Mouse (Mus musculus): ENCODE results near the gene 6430550D23Rik. TPM values are rescaled to one million over a fixed set of nuclear protein-coding genes. Genes with fewer than 3 reads are reported as not detected.

The 6430550D23Rik gene
- polyA plus RNA-seq, 1 experiment: 0.84 TPM

DNA sequence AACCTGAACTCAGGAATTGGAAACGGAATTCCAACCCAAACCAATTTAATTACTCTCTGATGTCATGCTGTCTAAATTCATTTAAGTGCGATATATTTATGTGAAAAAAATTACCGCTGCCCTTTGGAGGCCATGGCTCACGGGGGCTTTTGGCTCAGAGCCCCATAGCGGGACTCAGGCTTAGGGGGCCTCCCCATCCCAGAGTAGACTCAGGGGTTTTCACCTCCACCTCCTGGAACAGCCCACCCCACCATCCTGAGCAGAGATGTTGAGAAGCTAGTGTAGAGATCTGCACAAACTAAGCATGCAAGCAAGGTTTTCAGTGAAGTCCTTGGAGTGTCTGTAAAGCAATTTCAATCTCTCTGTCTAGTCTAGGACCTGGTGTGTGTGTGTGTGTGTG is 62.2 kb downstream of the 6430550D23Rik start:
- no peak for DNase-seq (ENCODE audit: low read depth in 1 of 2, low spot score in 2 of 2)
- H3K36me3 ChIP-seq (ENCODE audit: control insufficient read depth, insufficient read depth, low read length): no peaks in the 10 kb centered on the region
- H3K27me3 ChIP-seq (ENCODE audit: control insufficient read depth, insufficient read depth, low read length): no peaks in the 10 kb centered on the region
- 90% methylated on average over 5 of the region's 5 CpGs for WGBS
- H3K27ac ChIP-seq (ENCODE audit: insufficient read depth, low read length): no peak overlapping the region
- no peaks in the 10 kb centered on the region for H3K4me1 ChIP-seq (ENCODE audit: control insufficient read depth, insufficient read depth, insufficient read length)
- no peak for TF ChIP-seq POLR2A (IDR thresholded peaks at IDR 0.05; ENCODE audit: low read depth, low read length)
- TF ChIP-seq CTCF (IDR thresholded peaks at IDR 0.05; ENCODE audit: extremely low read depth, insufficient read depth, insufficient read length, insufficient replicate concordance): no peak
- no peak overlapping the region for H3K4me3 ChIP-seq (ENCODE audit: extremely low read depth, insufficient read depth, insufficient read length)

GRCm38 (mm10) chr2:155945124-155945523 is 62.7 kb downstream of the 6430550D23Rik start, which contains the start of gene Gdf5:
TSS of gene Gdf5 (minus strand) at chr2:155945367.
- no peaks in the 10 kb centered on the region for H3K27me3 ChIP-seq (ENCODE audit: control insufficient read depth, insufficient read depth, low read length)

DNA sequence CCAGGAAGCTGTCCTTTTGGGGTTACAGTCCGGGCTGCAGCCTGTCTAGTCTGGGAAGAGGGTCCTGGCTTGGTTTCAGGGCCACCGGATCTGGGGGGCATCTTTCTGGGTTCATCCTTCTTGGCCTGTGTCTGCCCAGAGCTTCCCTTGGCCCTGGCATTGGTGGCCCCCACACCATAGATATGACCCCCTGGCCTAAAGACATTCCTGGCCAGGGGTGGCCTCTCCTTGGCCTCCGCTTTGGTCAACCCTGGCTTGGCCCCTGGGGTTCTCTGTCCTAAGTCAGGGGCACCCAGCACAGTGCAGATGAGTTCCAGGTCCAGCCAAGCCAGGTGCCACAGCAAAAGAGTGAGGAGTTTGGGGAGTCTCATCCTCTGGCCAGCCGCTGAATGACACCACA is 63.1 kb downstream of the 6430550D23Rik start:
- no peak overlapping the region for H3K4me3 ChIP-seq (ENCODE audit: extremely low read depth, insufficient read depth, insufficient read length)
- H3K36me3 ChIP-seq (ENCODE audit: control insufficient read depth, insufficient read depth, low read length): no peaks in the 10 kb centered on the region
- no peaks in the 10 kb centered on the region for H3K27me3 ChIP-seq (ENCODE audit: control insufficient read depth, insufficient read depth, low read length)
- 87% methylated on average over 4 of the region's 4 CpGs for WGBS
- H3K4me1 ChIP-seq (ENCODE audit: control insufficient read depth, insufficient read depth, insufficient read length): no peaks in the 10 kb centered on the region
- H3K27ac ChIP-seq (ENCODE audit: insufficient read depth, low read length): no peak overlapping the region
- TF ChIP-seq POLR2A (IDR thresholded peaks at IDR 0.05; ENCODE audit: low read depth, low read length) (no peak), CTCF (IDR thresholded peaks at IDR 0.05; ENCODE audit: extremely low read depth, insufficient read depth, insufficient read length, insufficient replicate concordance) (no peak)
- DNase-seq (ENCODE audit: low read depth in 1 of 2, low spot score in 2 of 2): no peak

More at GRCm38 (mm10) chr2:155945124-155945523, 62.7 kb downstream of the 6430550D23Rik start, which contains the start of gene Gdf5:
- Histone ChIP-seq H3K27ac (ENCODE audit: insufficient read depth, low read length) (no peak within 1 kb of the TSS), H3K36me3 (ENCODE audit: control insufficient read depth, insufficient read depth, low read length) (no peaks in the 10 kb centered on the region), H3K4me1 (ENCODE audit: control insufficient read depth, insufficient read depth, insufficient read length) (no peaks in the 10 kb centered on the region), H3K4me3 (ENCODE audit: extremely low read depth, insufficient read depth, insufficient read length) (no peak within 1 kb of the TSS)
- DNase-seq (ENCODE audit: low read depth in 1 of 2, low spot score in 2 of 2): no peak
- TF ChIP-seq POLR2A (IDR thresholded peaks at IDR 0.05; ENCODE audit: low read depth, low read length): no peak
- TF ChIP-seq CTCF (IDR thresholded peaks at IDR 0.05; ENCODE audit: extremely low read depth, insufficient read depth, insufficient read length, insufficient replicate concordance): no peak
- WGBS: 86% methylated on average over 13 of the region's 13 CpGs

DNA sequence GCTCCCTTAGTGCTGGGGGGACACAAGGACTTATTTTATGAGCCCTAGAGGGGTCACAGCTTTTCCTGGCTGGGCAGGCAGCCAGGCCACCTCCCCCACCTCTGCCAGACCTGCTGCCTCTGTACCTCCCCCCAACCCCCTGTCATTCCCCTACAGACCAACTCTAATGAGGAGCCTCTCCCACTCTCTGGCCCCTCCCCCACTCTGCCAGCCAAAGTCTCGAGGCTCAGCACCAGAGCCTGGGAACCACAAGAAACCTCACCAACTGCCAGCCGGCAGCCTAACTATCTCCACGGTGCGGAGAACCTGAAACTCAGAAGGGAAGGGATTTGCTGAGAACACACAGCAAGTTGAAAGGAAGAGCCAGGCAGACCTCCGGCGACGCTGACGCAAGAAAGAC is 64.3 kb downstream of the 6430550D23Rik start:
- 40% methylated on average over 8 of the region's 8 CpGs for WGBS
- H3K27me3 ChIP-seq (ENCODE audit: control insufficient read depth, insufficient read depth, low read length): no peaks in the 10 kb centered on the region
- no peak overlapping the region for H3K27ac ChIP-seq (ENCODE audit: insufficient read depth, low read length)
- no peak for DNase-seq (ENCODE audit: low read depth in 1 of 2, low spot score in 2 of 2)
- H3K4me3 ChIP-seq (ENCODE audit: extremely low read depth, insufficient read depth, insufficient read length): no peak overlapping the region
- no peaks in the 10 kb centered on the region for H3K4me1 ChIP-seq (ENCODE audit: control insufficient read depth, insufficient read depth, insufficient read length)
- no peaks in the 10 kb centered on the region for H3K36me3 ChIP-seq (ENCODE audit: control insufficient read depth, insufficient read depth, low read length)
- TF ChIP-seq CTCF (IDR thresholded peaks at IDR 0.05; ENCODE audit: extremely low read depth, insufficient read depth, insufficient read length, insufficient replicate concordance): no peak
- no peak for TF ChIP-seq POLR2A (IDR thresholded peaks at IDR 0.05; ENCODE audit: low read depth, low read length)

DNA sequence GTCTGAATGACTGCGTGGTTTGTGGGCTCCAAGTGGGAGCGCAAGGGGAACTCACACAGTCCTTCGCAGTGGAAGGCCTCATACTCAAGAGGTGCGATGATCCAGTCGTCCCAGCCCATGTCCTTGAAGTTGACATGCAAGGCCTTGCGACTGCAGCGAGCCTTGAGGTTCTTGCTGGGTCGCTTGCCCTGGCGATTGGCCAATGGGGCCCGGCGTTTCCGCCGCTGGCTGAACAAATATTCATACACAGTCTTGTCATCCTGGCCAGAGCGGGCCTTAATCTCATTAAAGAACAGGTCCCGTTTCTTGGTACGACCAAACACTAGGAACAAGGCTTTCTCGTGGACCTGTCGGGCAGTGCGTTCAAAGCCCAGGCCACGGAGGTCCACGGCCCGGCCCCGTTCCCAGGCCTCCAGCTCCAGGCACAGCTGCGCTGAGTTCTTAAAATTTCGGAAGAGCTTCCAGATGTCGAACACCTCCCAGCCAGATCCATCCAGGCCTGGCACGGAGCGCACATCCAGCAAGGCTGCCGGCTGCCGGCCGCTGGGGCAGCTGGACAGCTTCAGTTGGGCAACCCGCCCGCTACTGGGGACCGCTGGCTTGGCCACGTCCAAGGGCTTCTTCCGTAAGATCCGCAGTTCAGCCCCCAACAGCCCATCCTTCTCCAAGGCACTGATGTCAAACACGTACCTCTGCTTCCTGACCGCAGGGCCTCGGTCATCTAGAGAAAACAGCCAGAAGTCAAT is 65.9 kb downstream of the 6430550D23Rik start:
- no peaks in the 10 kb centered on the region for H3K36me3 ChIP-seq (ENCODE audit: control insufficient read depth, insufficient read depth, low read length)
- no peak overlapping the region for H3K27ac ChIP-seq (ENCODE audit: insufficient read depth, low read length)
- TF ChIP-seq CTCF (IDR thresholded peaks at IDR 0.05; ENCODE audit: extremely low read depth, insufficient read depth, insufficient read length, insufficient replicate concordance): no peak
- TF ChIP-seq POLR2A (IDR thresholded peaks at IDR 0.05; ENCODE audit: low read depth, low read length): no peak
- H3K4me3 ChIP-seq (ENCODE audit: extremely low read depth, insufficient read depth, insufficient read length): no peak overlapping the region
- 89% methylated on average over 40 of the region's 40 CpGs for WGBS
- no peaks in the 10 kb centered on the region for H3K4me1 ChIP-seq (ENCODE audit: control insufficient read depth, insufficient read depth, insufficient read length)
- DNase-seq (ENCODE audit: low read depth in 1 of 2, low spot score in 2 of 2): no peak
- no peaks in the 10 kb centered on the region for H3K27me3 ChIP-seq (ENCODE audit: control insufficient read depth, insufficient read depth, low read length)

DNA sequence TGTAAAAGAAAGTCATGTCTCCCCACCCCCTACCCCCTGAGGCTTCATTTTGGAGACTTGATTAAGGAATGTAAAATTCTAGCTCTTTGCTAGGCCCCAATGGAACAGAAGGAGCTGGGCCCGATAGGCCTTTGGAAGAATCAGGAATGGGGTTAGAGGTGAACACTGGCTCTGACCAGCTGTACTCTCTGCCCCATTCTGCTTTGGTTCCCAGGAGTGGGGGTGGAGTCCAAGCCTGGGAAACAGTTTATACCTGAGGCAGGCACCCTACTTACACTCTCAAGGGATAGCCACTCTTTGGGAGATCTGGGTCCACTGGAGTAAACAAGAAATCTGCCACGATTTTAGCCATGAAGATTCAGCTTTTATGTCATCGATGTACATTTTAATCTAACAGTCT is 67.1 kb downstream of the 6430550D23Rik start, which contains the start of gene Gm15557:
TSS of gene Gm15557 (plus strand) at position 48 of the 400 bp plus-strand sequence.
- H3K36me3 ChIP-seq (ENCODE audit: control insufficient read depth, insufficient read depth, low read length): no peaks in the 10 kb centered on the region
- 96% methylated on average over 3 of the region's 3 CpGs for WGBS
- no peaks in the 10 kb centered on the region for H3K27me3 ChIP-seq (ENCODE audit: control insufficient read depth, insufficient read depth, low read length)
- no peaks in the 10 kb centered on the region for H3K4me1 ChIP-seq (ENCODE audit: control insufficient read depth, insufficient read depth, insufficient read length)
- H3K27ac ChIP-seq (ENCODE audit: insufficient read depth, low read length): no peak within 1 kb of the TSS
- DNase-seq (ENCODE audit: low read depth in 1 of 2, low spot score in 2 of 2): no peak
- TF ChIP-seq CTCF (IDR thresholded peaks at IDR 0.05; ENCODE audit: extremely low read depth, insufficient read depth, insufficient read length, insufficient replicate concordance) (no peak), POLR2A (IDR thresholded peaks at IDR 0.05; ENCODE audit: low read depth, low read length) (no peak)
- H3K4me3 ChIP-seq (ENCODE audit: extremely low read depth, insufficient read depth, insufficient read length): no peak within 1 kb of the TSS

All from spleen, adult 2 months (tissue).